Mouse (Mus musculus) small intestine, adult 2 months (tissue): Measurements from ENCODE around the gene Ap2b1.

Source experiments
- CTCF ChIP-seq: fragments of 200-500 bp; IDR thresholded peaks from 2 replicates; pipeline ENCODE4 v1.5.1; 2012; ENCODE audit warnings: low read depth, mild to moderate bottlenecking, control low read depth, inconsistent platforms, low read length, moderate library complexity, mixed read lengths; ENCODE audit not compliant: insufficient replicate concordance, insufficient read length; ENCODE audit errors: extremely low read depth
- POLR2A ChIP-seq: fragments of 200-500 bp; IDR thresholded peaks from 2 replicates; pipeline ENCODE4 v1.6.1; 2012; ENCODE audit warnings: low read depth, mild to moderate bottlenecking, control low read depth, inconsistent platforms, low read length, moderate library complexity

- TF ChIP-seq CTCF (no peak), POLR2A (no peak)
These were observed 900 bp downstream of the Ap2b1 start for GRCm38 (mm10) chr11:83299724-83300123.
